Mouse (Mus musculus) kidney, embryonic 15.5 days (tissue): ENCODE data around the gene Gab2. TPM values are rescaled to one million over a fixed set of nuclear protein-coding genes. Genes with fewer than 3 reads are reported as not detected.
A peak's percentile ranks its signal among the peaks of the same experiment; 100 is the strongest.

Experiments
- ATAC-seq: fragments of 200-750 bp; cut with Nextera tagmentation; replicated peaks from 2 replicates; pipeline ENCODE4 v1.8.0; 2017; ENCODE audit warnings: moderate TSS enrichment; ENCODE audit not compliant: low FRiP score
- H3K27ac ChIP-seq: fragments of 300-500 bp; sonication (generic); 2 replicates; pipeline ENCODE4 v1.5.1; 2015; ENCODE audit warnings: mild to moderate bottlenecking, inconsistent platforms
- H3K27me3 ChIP-seq: fragments of 300-500 bp; sonication (generic); 2 replicates; pipeline ENCODE4 v1.6.1; 2015; ENCODE audit warnings: inconsistent platforms
- H3K36me3 ChIP-seq: fragments of 300-500 bp; sonication (generic); 2 replicates; pipeline ENCODE4 v1.6.1; 2015; ENCODE audit warnings: inconsistent platforms
- H3K4me1 ChIP-seq: fragments of 300-500 bp; sonication (generic); 2 replicates; pipeline ENCODE4 v1.6.1; 2015; ENCODE audit warnings: inconsistent platforms
- H3K4me2 ChIP-seq: fragments of 300-500 bp; sonication (generic); 2 replicates; pipeline ENCODE4 v1.6.1; 2015; ENCODE audit warnings: moderate library complexity, mild to moderate bottlenecking, inconsistent platforms
- H3K4me3 ChIP-seq: fragments of 300-500 bp; sonication (generic); replicated peaks from 2 replicates; pipeline ENCODE4 v1.5.1; 2015; ENCODE audit warnings: mild to moderate bottlenecking, inconsistent platforms
- H3K9ac ChIP-seq: fragments of 300-500 bp; sonication (generic); 2 replicates; pipeline ENCODE4 v1.6.1; 2015; ENCODE audit warnings: mild to moderate bottlenecking, inconsistent platforms
- H3K9me3 ChIP-seq: fragments of 300-500 bp; sonication (generic); replicated peaks from 2 replicates; pipeline ENCODE4 v1.6.1; 2016; ENCODE audit warnings: inconsistent platforms
- WGBS: fragments of 180-500 bp; shearing (Covaris S2); methylation state at CpG from one replicate; pipeline ENCODE4 v1.1.7; 2015; ENCODE audit warnings: mixed read lengths; 5-methylcytosine and 5-hydroxymethylcytosine counted together
- polyA plus RNA-seq: library from polyadenylated mRNA; unstranded; fragments of >200 nt; fragmentation: Nextera tagmentation; extraction: Ambion mirVana; gene quantifications from 2 replicates; pipeline ENCODE4 v1.2.1, GENCODE M21; 2015

The Gab2 gene
- polyA plus RNA-seq, 1 experiment from 2014 or later: 14.5 TPM

GRCm38 (mm10) chr7:97351792-97352513 lies 270.6 kb downstream of the Gab2 start:
- Histone ChIP-seq H3K27ac (no peak overlapping the region), H3K4me1 (no peaks in the 10 kb centered on the region), H3K4me2 (no peak overlapping the region), H3K27me3 (no peaks in the 10 kb centered on the region), H3K9me3 (no peaks in the 10 kb centered on the region), H3K4me3 (no peak overlapping the region), H3K9ac (no peak overlapping the region), H3K36me3 (0 out of 2 replicates have a peak, but pooled peaks cover 4% of the 10 kb centered on the region)
- ATAC-seq: no peak
- 81% methylated on average over 11 of the region's 11 CpGs for WGBS

GRCm38 (mm10) chr7:97353356-97353755 lies 272.0 kb downstream of the Gab2 start:
- Histone ChIP-seq H3K36me3 (0 out of 2 replicates have a peak, but pooled peaks cover 4% of the 10 kb centered on the region), H3K4me1 (no peaks in the 10 kb centered on the region), H3K27me3 (no peaks in the 10 kb centered on the region), H3K27ac (no peak overlapping the region), H3K9me3 (no peaks in the 10 kb centered on the region), H3K4me3 (no peak overlapping the region), H3K9ac (no peak overlapping the region), H3K4me2 (no peak overlapping the region)
- ATAC-seq: no peak
- 88% methylated on average over 6 of the region's 6 CpGs for WGBS

GRCm38 (mm10) chr7:97355068-97355841 lies 273.9 kb downstream of the Gab2 start:
- Histone ChIP-seq H3K27me3 (no peaks in the 10 kb centered on the region), H3K36me3 (no peaks in the 10 kb centered on the region), H3K27ac (0 out of 2 replicates have a peak overlapping the region, but pooled peaks have one; percentile 7), H3K4me1 (no peaks in the 10 kb centered on the region), H3K4me3 (no peak overlapping the region), H3K9me3 (no peaks in the 10 kb centered on the region), H3K9ac (no peak overlapping the region), H3K4me2 (no peak overlapping the region)
- 47% methylated on average over 13 of the region's 13 CpGs for WGBS
- ATAC-seq: no peak

- 82% methylated on average over 5 of the region's 5 CpGs for WGBS
- H3K9ac ChIP-seq: no peak overlapping the region
- no peaks in the 10 kb centered on the region for H3K27me3 ChIP-seq
- H3K4me2 ChIP-seq: no peak overlapping the region
- no peaks in the 10 kb centered on the region for H3K9me3 ChIP-seq
- H3K4me3 ChIP-seq: no peak overlapping the region
- H3K36me3 ChIP-seq: no peaks in the 10 kb centered on the region
- no peak for ATAC-seq
- no peaks in the 10 kb centered on the region for H3K4me1 ChIP-seq
- no peak overlapping the region for H3K27ac ChIP-seq
Observed at GRCm38 (mm10) chr7:97356253-97356652, 274.9 kb downstream of the Gab2 start.

GRCm38 (mm10) chr7:97356875-97357276 lies 275.5 kb downstream of the Gab2 start:
- 81% methylated on average over 5 of the region's 5 CpGs for WGBS

GRCm38 (mm10) chr7:97357840-97358239 lies 276.5 kb downstream of the Gab2 start:
- Histone ChIP-seq H3K4me3 (no peak overlapping the region), H3K4me2 (no peak overlapping the region), H3K9me3 (no peaks in the 10 kb centered on the region), H3K4me1 (no peaks in the 10 kb centered on the region), H3K36me3 (no peaks in the 10 kb centered on the region), H3K27ac (no peak overlapping the region), H3K27me3 (no peaks in the 10 kb centered on the region), H3K9ac (no peak overlapping the region)
- WGBS: 77% methylated on average over 3 of the region's 3 CpGs
- ATAC-seq: no peak

More at GRCm38 (mm10) chr7:97356875-97357276, 275.5 kb downstream of the Gab2 start:
- Histone ChIP-seq H3K27me3 (no peaks in the 10 kb centered on the region), H3K4me1 (no peaks in the 10 kb centered on the region), H3K27ac (no peak overlapping the region), H3K9ac (no peak overlapping the region), H3K9me3 (no peaks in the 10 kb centered on the region), H3K36me3 (no peaks in the 10 kb centered on the region), H3K4me3 (no peak overlapping the region), H3K4me2 (no peak overlapping the region)
- ATAC-seq: no peak

- no peak for ATAC-seq
- WGBS: 85% methylated on average over 4 of the region's 4 CpGs
Observed at GRCm38 (mm10) chr7:97358347-97358746, 277.0 kb downstream of the Gab2 start.

More at GRCm38 (mm10) chr7:97358347-97358746, 277.0 kb downstream of the Gab2 start:
- Histone ChIP-seq H3K4me3 (no peak overlapping the region), H3K9ac (no peak overlapping the region), H3K27me3 (no peaks in the 10 kb centered on the region), H3K4me1 (no peaks in the 10 kb centered on the region), H3K4me2 (no peak overlapping the region), H3K9me3 (no peaks in the 10 kb centered on the region), H3K36me3 (no peaks in the 10 kb centered on the region), H3K27ac (no peak overlapping the region)

Other genes with a start within 250 kb of the Gab2 start
- 26.2 and 27.5 TPM in 2 replicates for gene Nars2, start 130.1 kb upstream of the Gab2 start, polyA plus RNA-seq